Mouse (Mus musculus): ENCODE measurements around the gene Klhdc10.

The Klhdc10 gene

GRCm38 (mm10) chr6:30471706-30472105 is 70.0 kb downstream of the Klhdc10 start:
- DNase-seq, result no peak

DNA sequence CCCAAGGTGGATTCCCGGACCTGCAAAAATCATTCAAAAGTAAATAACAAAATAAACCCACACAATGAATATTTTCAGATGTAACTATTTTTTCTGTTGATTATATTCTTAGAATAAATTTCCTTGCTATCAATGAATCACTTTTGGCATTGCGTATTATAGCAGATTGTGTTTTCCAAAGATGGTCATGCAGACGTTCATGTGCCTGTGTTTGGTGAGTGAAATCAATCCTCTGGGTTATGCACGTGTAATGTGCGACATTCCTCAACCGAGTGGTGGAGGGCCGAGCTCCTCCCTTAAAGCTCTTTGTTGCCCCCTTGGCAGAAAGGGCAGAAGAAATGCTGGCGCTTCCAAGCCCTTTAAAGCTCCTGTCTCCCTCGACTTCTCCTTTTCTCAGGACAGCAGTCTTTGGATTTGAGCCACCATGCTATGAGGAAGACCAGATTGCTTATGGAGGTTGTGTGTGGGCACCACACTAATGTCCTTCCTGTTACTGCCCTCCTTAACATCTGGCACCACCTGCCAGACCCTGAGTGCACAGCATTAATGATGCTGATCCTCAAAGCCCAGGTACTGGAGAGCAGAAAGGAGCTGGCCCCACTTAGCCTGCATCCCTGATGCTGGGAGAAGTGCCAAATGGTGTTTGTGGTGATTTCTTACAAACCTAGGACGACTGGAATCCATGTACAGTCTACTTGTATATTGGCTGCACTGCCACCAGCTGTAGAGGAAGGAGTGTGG is 74.5 kb downstream of the Klhdc10 start:
- DNase-seq, result no peak

DNA sequence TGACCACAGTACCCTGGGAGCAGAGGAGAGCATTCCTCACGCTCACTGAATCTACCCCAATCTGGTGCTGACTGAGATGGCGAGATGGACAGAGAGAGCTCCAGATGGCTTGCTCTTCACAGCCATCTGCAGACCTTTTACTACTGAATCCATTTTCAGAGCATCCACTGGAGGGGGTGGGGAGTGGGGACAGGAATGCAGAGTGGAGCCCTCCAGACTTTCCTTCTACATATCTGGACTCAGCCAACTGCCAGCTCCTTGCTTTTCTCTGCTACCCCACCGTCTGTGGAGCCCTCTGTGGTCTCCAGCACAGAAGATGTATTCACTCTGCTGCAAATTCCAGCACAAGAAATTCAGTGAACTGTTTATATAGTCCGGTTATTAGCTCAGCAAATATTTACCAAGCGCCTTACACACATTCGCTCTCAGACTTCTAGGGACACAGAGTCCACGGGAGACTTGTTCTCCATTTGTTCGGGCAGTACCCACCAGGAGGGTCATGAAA is 75.6 kb downstream of the Klhdc10 start:
- DNase-seq, result no peak

DNA sequence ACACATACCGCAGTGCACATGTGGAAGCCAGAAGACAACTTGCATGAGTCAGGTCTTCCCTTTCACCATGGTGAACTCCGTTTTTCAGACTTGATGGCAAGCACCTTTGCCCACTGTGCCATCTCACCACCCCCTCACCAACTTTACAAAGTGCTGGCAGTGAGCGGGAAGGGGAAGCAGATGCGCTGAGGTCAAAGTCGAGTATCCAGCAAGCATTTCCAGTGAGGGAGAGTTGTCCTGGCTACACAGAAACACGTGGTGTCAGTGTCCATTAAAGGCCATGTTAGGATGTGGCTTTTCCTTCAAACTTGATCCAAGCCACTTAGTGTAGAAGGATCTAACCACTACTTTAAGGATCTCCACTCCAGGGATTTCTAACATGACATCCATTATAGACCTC is 76.1 kb downstream of the Klhdc10 start:
- DNase-seq, result no peak

DNA sequence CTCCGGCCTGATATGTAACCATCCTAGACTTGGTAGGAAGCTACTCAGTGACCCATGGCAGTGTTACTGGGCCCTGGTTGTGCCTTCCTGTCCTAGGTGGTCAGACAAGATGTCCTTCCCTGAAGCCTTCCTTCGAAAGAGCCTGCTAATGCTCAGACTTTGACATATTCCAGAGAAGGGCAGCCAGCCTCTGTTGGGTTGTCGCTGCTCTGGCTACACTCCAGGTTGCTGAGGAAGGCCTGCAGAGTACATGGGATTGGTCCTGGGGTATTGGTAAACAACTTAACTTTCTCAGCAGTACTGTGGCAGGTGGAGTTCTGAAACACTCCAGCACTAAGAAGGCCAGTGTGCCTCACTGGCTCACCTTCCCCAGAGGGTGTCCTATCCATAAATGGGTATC is 77.8 kb downstream of the Klhdc10 start:
- no peak for DNase-seq

- DNase-seq, result no peak
These were observed 81.2 kb downstream of the Klhdc10 start for GRCm38 (mm10) chr6:30482908-30483307.

- no peak for DNase-seq
These were observed 84.8 kb downstream of the Klhdc10 start for GRCm38 (mm10) chr6:30486504-30486903.

DNA sequence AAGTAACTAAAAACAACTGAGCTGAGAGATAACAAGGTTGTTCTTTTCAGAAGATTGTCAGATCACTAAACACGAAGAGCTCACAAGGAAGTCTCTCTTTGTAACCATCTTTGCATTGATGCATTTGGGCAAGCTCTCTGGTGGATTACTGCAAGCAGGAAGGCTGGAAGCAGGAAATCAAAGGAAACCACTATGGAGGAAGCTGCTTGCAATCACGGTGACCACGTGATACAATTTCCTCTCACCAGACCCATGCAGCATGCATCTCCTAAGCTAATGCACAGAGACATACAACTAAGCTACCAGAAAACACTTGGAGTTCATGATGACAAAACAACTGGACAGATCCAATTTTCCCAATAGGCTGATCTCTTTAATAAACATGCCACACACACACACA is 97.4 kb downstream of the Klhdc10 start:
- DNase-seq, result no peak

Data from lung, postnatal 4 days (tissue).